Mouse (Mus musculus): ENCODE results near the gene Slbp. TPM values are rescaled to one million over a fixed set of nuclear protein-coding genes. Genes with fewer than 3 reads are reported as not detected.

Gene Slbp
- total and polyA plus RNA-seq, 3 experiments: 17.8 to 37.7 (median 29.4) TPM

GRCm38 (mm10) chr5:33630061-33630460 lies 22.3 kb downstream of the Slbp start:
- DNase-seq: peak; percentile 54

DNA sequence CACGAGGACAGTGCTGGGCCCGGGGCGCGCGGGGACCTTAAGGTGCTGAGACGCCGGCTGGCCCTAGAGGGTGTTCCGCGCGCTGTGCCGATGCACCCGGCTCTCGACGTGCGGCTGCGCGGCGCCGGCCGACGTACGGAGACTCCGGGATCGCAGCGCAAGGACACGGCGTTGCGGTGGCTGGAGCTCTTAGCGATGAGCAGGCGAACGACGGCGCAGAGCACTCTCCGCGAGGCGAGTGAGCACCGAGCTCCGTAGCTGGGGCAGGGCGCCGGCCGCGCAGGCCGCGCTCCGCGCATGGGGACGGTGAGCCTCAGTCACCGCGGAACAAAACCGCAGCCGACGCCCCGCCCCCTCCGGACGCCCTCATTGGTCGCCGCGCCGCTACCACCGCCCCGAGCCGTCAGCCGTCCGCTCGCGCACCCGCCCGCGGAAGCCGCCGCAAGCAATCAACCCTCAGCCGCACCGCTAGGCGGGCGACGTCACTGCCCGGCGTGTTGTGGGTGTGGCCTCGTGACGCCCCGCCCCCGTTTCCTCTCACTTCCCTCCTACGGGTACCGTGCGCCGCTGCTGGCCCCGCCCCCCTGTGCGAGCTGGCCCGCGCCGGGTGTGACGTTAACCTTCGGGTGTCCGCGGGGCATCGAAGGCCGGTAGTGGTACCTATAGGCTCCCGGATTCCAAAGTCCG lies 22.9 kb downstream of the Slbp start, which contains the start of the genes Fam53a and Gm9903:
Fam53a (minus strand) TSS at position 335 of the 687 bp plus-strand sequence.
Gm9903 (plus strand) TSS at position 625 of the 687 bp plus-strand sequence.
- DNase-seq: peak; percentile 100

DNA sequence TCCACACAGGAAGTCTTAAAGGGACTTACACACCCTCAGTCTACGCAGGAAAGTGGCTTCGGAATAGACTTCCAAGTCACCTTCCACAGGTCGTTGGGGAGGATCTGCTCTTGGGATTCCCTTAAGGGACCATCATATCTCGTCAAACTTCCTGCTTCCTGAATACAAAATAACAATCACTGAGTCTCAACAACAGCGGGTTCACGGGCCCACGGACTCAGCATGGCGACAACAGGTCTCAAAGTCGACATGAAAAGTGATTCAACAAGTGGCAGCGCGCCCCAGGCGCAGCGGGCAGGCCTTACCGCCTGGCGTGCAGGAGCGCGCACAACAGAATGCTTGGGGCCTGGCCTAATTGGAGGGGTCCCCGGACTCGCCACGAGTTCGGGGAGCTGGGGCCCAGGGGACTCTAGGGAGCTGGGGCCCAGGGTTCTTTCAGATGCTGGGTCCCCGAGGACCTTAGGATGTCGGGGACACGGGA lies 23.5 kb downstream of the Slbp start:
- DNase-seq: peak; percentile 85

DNA sequence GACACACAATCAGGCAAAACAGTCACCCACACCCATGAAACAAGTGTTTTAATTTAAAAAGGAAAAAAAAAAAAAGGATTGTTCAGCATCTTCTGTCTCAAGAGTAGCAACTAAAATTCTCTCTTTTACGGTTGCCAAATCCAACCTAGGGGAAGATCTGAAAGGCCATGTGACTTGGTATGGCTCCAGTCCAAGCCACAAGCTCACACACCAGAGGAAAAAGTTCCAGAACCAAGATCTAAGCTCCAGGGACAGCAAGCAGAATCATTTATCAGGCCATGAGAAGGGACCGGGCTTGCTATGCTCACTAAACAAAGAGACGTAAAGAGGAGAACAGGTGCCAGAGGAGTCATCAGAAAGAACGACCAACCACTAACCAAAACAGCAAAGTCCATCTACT lies 24.4 kb downstream of the Slbp start:
- peak; percentile 62 for DNase-seq

DNA sequence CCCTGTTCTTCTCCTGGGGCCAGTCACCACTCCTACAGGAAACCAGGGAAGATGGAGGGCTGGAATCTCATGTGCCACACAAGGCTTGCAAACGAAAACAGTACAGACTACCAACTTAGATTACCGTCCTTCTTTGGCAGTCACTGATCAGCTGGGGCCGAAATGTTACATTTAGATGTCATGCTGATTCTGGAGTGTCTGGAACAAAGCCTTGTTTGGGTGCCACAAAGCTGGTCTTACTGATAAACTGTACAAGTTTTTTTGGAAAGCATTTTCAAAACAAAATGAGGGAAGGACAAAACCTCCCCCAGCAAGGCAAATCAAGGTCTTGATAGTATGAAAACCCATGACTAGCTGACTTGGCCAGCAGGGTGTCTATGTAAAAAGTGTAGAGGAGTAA lies 28.6 kb downstream of the Slbp start:
- DNase-seq: no peak

DNA sequence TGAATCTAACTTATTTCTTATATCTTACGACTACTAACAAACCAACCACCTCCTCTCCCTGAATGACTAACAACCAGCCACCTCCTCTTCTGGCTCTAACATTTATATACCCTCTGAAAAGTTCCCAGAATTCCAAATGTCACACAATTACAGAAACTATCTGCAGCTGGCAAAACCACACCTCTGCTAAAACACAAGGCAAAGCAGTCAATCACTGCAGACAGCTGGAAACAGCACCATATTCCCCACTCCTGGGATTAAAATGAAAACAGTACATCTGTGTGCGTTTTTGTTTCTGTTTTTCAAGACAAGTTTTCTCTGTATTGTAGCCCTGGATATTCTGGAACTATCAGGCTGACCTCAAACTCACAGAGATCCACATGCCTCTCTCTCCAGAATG lies 29.7 kb downstream of the Slbp start:
- DNase-seq: no peak

GRCm38 (mm10) chr5:33614391-33614790 lies 38.0 kb downstream of the Slbp start:
- DNase-seq: peak; percentile 77

GRCm38 (mm10) chr5:33611795-33612194 lies 40.6 kb downstream of the Slbp start:
- no peak for DNase-seq

GRCm38 (mm10) chr5:33609226-33609625 lies 43.1 kb downstream of the Slbp start:
- DNase-seq: no peak

DNA sequence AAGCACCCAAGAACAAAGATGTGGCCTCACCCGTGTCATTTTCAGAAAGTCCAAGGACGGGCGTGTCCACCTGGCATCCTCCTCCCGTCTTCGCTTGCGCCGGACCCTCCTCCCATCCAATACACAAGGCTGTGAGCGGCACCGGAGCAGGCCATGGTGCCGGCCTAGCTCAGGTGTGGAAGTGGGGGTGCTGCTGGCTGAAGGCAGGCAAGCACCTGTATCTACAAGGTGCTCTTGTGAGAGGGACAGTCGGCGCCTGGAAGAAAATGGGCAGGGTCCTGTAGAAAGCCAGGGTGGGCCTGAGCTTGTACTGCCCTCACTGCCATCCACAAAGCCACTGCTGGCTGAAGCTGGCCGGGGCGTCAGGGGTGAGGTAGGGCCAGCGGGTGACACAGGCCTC lies 44.9 kb downstream of the Slbp start:
- no peak for DNase-seq

GRCm38 (mm10) chr5:33606631-33607030 lies 45.7 kb downstream of the Slbp start:
- no peak for DNase-seq

GRCm38 (mm10) chr5:33605314-33605713 lies 47.1 kb downstream of the Slbp start:
- DNase-seq: no peak

DNA sequence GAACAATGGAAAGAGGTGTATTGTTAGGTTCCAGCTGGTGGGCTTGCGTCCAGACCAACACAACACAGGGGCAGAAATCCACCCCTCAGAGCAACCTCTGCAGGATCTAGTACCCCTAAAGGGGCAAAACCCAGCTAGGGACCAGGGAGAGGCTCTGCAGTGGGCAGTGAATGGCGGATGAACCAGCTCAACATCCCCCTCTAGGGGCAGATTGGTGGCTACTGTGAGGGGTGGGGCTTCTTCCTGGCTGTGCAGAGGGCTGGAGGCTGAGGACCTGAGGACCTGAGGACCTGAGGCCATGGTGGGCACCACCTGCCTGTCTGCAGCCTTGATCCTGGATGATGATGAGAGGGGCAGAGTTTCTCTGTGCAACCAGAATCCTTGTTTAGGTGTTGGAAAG lies 58.8 kb downstream of the Slbp start:
- DNase-seq: no peak

- peak; percentile 66 for DNase-seq
Observed at GRCm38 (mm10) chr5:33589221-33589888, 63.0 kb downstream of the Slbp start.

DNA sequence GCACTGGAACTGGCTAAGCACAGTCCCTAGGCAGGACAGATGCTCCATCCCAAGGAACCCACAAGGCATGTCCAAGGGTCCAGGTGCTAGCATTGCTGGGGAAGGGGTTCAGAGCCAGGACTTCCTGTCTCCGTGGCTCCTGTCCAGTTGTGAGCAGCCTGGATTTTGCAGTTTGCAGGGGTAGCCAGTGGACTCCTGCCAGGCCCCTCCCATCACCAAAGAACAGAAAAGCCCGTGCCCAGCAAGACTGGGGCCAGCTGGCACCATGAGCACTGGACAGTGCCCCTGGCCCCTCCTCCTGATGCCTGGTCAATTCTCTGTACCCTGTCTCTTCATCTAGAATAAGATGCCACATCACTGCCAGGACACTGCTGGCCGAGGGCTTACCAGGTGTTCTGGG lies 64.3 kb downstream of the Slbp start:
- DNase-seq: no peak

DNA sequence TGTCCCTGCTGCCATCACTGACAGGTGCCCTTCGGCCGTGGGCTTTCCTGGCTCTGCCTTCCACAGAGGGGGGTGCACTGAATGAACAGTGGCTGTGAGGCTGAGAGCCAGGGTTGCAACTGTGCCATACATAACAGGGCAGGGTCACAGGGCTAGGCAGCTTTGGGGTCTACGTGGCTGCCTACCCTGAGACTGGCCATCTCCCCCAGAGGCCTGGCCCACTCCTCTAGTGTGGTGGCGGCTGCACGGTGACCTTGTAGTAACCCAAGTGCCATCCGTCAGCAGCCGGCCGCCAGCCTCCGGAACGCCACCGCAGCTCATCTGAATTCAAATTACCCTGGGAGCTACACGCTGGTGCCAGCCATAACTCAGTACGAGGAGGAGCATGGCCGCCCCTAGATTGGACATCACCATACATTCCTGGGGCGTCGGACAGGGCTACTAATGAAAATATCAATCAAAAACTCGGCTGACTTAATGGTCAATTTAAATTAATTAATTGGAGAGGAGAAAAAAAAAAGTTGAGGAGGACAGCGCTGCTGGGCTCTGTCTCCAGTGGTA lies 64.8 kb downstream of the Slbp start:
- DNase-seq: no peak

Other genes with a start within 250 kb of the Slbp start
- gene Nkx1-1, start 218.6 kb downstream of the Slbp start, total RNA-seq (2021): not detected
- gene Nkx1-1, start 218.6 kb downstream of the Slbp start, polyA plus RNA-seq (2012; rRNA removed): not detected in 2 replicates
- 10 to 100 TPM; 26.1 to 28.5 TPM for gene Fam53a, start 22.9 kb downstream of the Slbp start, total RNA-seq (2021)
- gene Fam53a, start 22.9 kb downstream of the Slbp start, polyA plus RNA-seq (2012; rRNA removed): 74.4 and 97.8 TPM in 2 replicates
- gene Gm9903, start 22.6 kb downstream of the Slbp start, total RNA-seq (2021): under 1 TPM; 0.26 to 0.69 TPM
- gene Gm9903, start 22.6 kb downstream of the Slbp start, polyA plus RNA-seq (2012; rRNA removed): 0.09 and 0.15 TPM in 2 replicates
- 1 to 10 TPM; 4.4 to 5.4 TPM for gene Tacc3, start 5.6 kb upstream of the Slbp start, total RNA-seq (2021)
- 2.3 and 3.6 TPM in 2 replicates for gene Tacc3, start 5.6 kb upstream of the Slbp start, polyA plus RNA-seq (2012; rRNA removed)
- gene Tmem129, start 5.8 kb upstream of the Slbp start, total RNA-seq (2021): 10 to 100 TPM; 27.5 to 31.0 TPM
- gene Tmem129, start 5.8 kb upstream of the Slbp start, polyA plus RNA-seq (2012; rRNA removed): 80.4 and 90.5 TPM in 2 replicates
- gene Fgfr3, start 69.1 kb upstream of the Slbp start, total RNA-seq (2021): 1 to 10 TPM; 2.2 to 3.6 TPM
- 3.7 and 5.2 TPM in 2 replicates for gene Fgfr3, start 69.1 kb upstream of the Slbp start, polyA plus RNA-seq (2012; rRNA removed)
- gene Letm1, start 130.2 kb upstream of the Slbp start, total RNA-seq (2021): 100 to 1,000 TPM; 125 to 156 TPM
- 116 and 149 TPM in 2 replicates for gene Letm1, start 130.2 kb upstream of the Slbp start, polyA plus RNA-seq (2012; rRNA removed)
- gene Nsd2, start 168.2 kb upstream of the Slbp start, total RNA-seq (2021): 10 to 100 TPM; 32.8 to 37.4 TPM
- 3.4 and 3.9 TPM in 2 replicates for gene Nsd2, start 168.2 kb upstream of the Slbp start, polyA plus RNA-seq (2012; rRNA removed)